Mouse (Mus musculus) spleen, postnatal 14 days (tissue): ENCODE measurements around the gene Armh3.
A peak's percentile ranks its signal among the peaks of the same experiment; 100 is the strongest.

Experiments
- DNase-seq, 2 experiments: peaks; one replicate each; pipeline ENCODE4 v3.0.0; 2021 to 2022; ENCODE audit warnings: low spot score in 2 of 2

Gene Armh3

DNA sequence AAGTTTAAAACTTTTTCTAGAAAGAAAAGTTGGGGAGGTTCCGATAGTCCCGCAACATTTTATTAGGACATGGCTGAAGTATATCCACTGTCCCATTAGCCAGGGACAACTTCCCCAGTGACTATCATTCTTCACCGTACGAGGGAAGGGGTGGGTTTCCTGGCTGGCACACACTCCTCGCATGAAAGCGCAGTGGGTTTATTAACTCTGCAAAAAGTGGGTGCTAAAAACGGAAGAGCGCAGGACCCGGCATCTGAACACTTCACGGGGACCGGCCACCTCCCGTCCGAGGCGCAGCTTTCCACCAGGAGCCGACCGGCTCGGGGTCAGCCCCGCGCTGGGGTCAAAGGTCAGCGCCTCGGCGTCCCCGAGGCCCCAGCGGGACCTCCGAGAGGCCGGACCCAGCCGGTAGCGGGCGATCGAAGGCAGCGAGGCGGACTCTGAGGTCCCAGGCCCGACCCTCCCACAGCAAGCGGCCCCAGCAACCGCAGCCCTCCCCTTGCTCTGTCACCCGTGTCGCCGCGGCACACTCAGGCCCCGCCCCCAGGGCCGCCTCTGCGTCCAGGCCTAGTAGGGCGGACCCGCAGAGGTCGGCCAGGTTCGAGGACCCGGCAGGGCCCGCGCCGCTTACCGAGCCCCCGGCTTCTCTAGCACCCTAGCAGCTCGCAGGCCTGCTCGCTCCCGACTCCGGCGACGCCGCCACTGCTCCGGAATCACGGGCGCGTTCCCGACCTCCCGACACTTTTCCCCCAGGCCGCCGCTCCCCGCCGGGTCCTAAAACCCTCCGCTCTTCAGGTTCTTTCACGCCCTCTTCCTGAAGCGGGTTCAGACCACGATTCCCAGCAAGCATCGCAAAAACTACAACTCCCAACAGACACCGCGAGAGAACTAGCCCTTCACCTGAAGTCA is at the start of gene Armh3:
TSS of gene Armh3 (minus strand) at position 704 of the 909 bp plus-strand sequence.
- peak; percentile 82 to 87 for DNase-seq

GRCm38 (mm10) chr19:46047426-46047825 is 49.1 kb upstream of the Armh3 start:
- no peak for DNase-seq

DNA sequence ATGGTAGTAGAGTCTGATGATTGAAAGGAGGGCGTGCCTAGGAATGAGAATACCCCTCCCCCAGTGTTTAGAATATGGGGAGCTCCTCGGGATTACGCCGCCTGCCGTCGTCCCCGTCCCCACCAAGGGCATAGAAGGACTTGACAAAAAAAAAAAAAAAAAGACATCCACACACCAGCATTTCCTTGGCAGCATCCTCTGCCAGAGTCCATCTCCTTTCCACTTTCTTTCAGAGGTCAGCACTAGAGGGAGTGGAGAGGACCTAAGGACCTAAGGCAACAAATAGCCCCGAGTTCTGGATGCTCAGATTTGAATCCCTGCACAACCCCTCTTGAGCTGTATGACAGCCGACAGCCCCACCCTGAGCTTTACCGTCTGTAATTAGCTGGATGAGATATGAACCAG is 48.3 kb upstream of the Armh3 start:
- no peak for DNase-seq

DNA sequence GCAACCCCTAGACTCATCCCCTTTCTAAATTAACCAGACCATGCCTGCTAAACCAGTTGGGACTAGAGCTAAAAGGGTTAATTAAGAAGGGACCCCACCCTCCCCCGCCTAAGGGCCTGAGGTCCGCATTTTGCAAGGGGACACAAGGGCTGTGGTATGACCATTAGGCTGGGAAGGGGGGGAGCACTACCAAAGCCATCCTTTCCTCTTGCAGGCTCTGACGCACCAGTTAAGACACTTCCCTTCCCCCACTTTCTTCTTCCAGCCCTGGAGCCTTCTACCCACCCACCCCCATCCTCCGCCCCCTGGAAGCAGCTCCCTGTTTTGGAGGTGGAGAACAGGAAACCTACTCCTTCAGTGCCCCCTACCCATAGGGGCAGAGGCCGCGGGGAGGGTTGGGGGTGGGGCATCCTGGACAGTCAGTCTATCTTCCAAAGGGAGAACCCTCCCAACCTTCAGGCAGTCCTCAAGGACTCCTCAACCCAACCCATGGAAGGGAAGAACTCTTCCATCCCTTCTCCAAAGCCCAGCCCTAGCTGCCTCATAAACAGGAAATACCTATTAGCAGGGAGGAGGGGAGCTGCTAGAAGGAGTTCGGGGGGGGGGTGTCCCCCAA is 47.5 kb upstream of the Armh3 start:
- DNase-seq = no peak

DNA sequence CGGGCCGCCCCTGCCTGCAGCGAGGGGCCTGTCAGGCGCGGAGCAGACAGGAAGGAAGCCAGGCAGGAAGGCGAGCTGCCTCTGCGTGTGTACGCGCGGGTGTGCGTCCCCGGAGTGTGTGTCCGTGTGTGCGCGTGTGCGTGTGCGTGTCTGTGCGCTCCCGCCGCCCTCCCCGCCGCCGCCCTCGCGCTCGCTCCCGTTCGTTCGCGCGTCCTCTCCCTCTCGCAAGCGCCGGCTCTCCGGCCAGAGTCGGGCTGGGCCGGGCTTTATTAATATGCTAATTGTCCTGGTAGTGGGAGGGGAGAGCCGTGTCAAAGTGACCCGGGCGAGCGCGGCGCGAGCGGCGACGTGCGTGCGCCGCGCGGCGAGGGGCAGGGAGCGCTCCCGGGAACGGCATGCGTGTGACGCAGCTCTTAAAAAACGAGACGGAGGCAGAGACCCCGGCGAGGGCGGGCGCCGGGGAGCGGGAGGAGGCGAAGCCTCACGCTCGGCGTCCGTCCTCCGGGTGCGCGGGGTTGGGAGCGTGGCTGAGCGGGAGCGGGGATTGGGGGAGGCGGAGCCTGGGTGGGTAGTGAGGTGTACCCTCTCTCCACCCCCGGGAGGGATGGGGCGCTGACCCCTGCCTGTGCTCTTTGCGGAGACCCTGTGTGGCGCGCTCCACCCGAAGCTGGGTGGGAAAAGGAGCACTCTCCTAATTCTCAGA is 46.9 kb upstream of the Armh3 start, which contains the start of gene Ldb1:
TSS of gene Ldb1 (minus strand) at position 222 of the 703 bp plus-strand sequence.
- peak; percentile 50 to 61 for DNase-seq

DNA sequence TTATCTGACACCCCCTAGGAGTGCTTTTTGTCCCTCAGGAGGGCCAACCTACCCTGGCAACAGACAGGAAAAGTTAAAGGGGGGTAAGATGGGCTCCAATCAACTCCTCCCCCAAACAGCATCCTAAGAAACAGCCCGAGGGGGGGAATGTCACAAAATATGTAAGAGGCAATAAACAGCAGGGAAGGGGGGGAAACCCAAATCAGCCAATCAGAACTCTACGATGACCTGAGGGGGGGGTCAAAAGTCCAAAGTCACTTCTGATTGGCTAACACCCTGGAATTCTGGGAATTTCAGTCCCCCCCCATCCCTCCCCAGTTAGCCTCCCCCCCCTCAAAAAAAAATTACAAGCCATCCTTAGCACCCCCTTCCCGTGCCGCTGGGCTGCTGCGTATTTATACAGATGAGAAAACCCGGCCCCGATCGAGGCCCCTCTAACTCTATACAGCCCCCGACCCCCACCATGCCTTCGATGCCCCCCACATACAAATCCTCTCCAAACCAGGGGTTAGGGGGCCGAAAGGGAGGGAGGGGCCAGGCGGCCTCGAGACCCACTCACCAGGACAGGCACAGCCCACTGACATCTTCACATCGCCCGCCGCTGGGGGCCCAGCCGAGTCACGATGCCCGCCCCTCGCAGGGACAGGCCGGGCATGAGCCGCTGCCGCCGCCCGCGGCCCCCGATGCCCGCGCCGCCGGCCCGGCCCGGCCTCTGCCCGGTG is 46.1 kb upstream of the Armh3 start, which contains the start of gene Pprc1:
TSS of gene Pprc1 (plus strand) at position 616 of the 722 bp plus-strand sequence.
- no peak for DNase-seq

- DNase-seq = no peak
These were observed 45.1 kb upstream of the Armh3 start for GRCm38 (mm10) chr19:46043380-46043779.

GRCm38 (mm10) chr19:46042476-46043011 is 44.3 kb upstream of the Armh3 start:
- DNase-seq = no peak

GRCm38 (mm10) chr19:46041933-46042475 is 43.7 kb upstream of the Armh3 start:
- peak in 1 of 2 experiments; percentile 52 for DNase-seq

DNA sequence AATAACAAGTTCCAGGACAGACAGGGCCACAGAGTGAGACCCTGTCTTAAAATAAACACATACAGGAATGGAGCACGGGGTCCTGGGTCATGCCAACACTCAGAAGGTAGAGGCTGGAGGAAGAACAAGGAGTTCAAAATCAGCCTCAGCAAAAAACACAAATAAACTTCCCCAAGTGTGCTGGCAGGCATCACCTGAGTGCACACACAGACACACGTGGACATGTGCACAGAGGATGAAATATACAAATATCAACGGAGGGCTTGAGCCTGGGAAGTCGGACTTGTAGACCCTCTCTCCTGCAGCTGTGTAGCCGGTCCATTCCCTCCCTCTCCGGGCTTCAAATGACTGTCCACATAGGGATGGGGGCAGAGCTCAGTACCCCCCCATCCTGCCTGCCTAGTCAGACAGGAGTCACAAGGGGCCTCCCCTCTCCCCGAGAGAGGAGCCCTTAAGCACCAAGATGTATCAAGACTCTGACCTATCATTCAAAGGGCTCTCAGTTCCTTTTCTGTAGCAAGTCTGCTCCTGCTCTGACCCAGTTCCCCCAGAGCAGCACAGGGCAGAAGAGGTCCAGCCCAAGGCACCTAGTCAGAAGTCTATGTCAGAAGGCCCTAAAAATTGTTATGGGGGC is 43.1 kb upstream of the Armh3 start:
- DNase-seq = no peak

DNA sequence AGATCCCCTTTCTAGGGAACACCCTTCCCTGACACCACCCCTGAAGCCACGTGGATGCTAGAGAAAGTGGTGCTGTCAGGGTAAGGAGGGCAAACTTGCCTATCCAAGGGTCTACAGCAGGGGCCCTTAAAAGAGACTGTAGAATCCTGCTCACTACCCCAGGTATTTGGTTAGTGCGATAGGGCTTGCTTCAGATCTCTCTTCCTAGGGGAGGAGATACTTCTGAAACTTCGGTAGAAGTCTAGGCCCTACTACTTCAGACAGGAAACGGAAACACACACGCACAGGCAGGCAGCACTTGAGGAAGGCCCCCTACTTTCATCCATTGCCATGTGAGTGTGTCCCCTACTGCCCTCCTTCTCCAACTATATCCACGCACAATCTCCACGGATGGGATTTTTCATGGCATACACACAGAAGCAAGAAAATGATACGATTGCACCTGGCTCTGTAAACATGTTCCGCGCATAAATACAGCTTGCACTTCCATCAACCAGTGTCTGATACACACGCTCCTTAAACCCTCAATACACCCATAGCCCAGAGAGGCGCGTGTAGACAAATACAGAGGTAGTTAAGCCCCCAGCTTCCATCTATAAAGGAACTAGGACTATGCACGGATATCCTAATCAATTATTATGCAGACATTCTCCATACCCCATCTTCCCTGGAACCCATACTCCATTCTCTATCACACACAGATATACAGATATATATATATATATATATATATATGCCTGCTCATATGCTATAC is 42.0 kb upstream of the Armh3 start:
- no peak for DNase-seq

DNA sequence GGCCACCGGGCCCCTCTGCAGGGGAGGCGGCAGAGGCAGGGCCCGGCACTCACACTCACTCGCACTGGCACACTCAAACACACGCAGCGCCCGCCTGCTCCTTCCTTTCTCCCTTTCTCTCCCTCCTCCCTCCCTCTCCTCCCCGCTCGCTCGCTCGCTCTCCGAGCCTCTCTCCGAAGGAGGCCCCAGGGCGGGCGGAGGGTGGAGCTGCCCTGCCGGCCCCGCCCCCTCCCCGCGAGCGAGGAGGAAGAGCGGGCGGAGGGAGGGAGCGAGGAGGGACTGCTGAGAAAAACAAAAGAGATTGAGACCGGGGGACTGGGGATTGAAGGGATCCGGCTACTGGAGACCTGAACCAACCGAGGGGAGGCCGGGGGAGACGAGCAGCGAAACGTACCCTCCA is 41.2 kb upstream of the Armh3 start:
- DNase-seq = peak; percentile 80 to 89

DNA sequence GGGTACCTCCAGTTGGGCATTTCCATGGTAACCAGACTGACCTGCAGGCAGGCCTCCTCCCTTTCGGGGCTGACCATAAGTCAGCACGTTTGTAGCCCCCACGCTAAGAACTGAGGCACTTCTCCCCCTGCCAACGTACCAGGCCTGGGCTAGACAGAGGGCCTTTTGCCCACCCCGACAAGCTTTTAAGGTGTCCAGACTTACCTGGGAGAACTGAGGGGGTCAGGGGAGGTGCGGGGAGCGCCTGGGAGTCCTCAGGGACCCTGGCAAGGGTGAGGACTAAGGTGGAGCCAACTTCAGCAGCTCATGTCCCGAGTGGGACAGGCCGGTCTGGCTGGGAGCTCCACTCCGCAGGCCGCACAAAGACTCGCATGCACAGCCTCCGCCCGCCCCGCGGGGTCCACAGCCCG is 40.6 kb upstream of the Armh3 start:
- no peak for DNase-seq

GRCm38 (mm10) chr19:46037925-46038850 is 39.9 kb upstream of the Armh3 start:
- DNase-seq = no peak

DNA sequence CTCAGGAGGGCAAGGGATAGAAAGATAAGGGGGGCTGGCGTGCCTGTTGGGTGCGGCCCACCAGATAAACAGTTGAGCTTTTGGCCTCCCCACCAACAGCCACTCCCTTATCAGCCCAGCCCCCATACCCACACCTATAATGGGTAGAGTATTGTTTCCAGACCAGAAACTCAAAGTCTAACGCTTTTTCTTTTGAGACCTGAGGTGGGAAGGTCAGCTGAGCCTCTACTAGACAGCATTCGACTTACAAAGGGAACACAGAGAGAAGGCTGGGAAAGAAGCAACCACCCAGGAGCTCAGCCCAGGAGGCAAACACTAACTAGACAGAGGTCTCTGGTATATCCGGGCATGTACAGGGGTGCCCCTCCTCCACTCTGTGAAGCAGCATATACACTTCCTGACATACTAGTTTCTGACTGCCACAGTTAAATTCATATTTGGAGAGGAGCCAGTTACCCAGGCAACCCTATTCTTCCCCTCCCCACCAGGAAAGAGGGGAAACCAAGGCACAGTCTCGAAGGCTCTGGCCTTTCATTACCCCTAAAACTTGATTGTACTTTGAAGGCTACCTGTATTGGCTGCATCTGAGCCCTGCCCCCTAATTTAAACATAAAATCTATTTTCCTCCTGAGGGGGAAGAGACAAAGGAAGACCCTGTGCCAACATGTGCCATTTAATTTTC is 39.1 kb upstream of the Armh3 start:
- no peak for DNase-seq

- DNase-seq = peak in 1 of 2 experiments; percentile 52
These were observed 38.4 kb upstream of the Armh3 start for GRCm38 (mm10) chr19:46036477-46037242.

- DNase-seq = no peak
These were observed 37.7 kb upstream of the Armh3 start for GRCm38 (mm10) chr19:46035971-46036370.
